Mouse (Mus musculus) kidney, adult 2 months (tissue): ENCODE results near the gene Rdh19. TPM values are rescaled to one million over a fixed set of nuclear protein-coding genes. Genes with fewer than 3 reads are reported as not detected.
"Not testable (repeated sequence)": the region's sequence is repeated elsewhere in the genome, so short reads cannot be mapped to it uniquely, and the experiment has no call there.

ENCODE experiments used
- DNase-seq: peaks from one replicate; pipeline ENCODE4 v3.0.0; 2021
- H3K27ac ChIP-seq: fragments of 200-500 bp; 2 replicates; pipeline ENCODE4 v1.5.1; 2012; ENCODE audit warnings: low read depth, low read length, control low read depth, inconsistent platforms; ENCODE audit not compliant: insufficient read depth
- H3K27me3 ChIP-seq: fragments of 200-500 bp; replicated peaks from 2 replicates; pipeline ENCODE4 v1.6.1; 2012; ENCODE audit warnings: mild to moderate bottlenecking, moderate library complexity, low read length, inconsistent platforms; ENCODE audit not compliant: control insufficient read depth, insufficient read depth
- H3K36me3 ChIP-seq: fragments of 200-500 bp; 2 replicates; pipeline ENCODE4 v1.6.1; 2012; ENCODE audit warnings: mild to moderate bottlenecking, moderate library complexity, low read length, inconsistent platforms; ENCODE audit not compliant: control insufficient read depth, insufficient read depth
- H3K4me1 ChIP-seq: fragments of 200-500 bp; 2 replicates; pipeline ENCODE4 v1.6.1; 2011; ENCODE audit warnings: low read length; ENCODE audit not compliant: control insufficient read depth, insufficient read depth
- H3K4me3 ChIP-seq: fragments of 200-500 bp; 2 replicates; pipeline ENCODE4 v1.5.1; 2011; ENCODE audit warnings: mild to moderate bottlenecking, low read depth, low read length, control low read depth; ENCODE audit not compliant: insufficient read depth
- CTCF ChIP-seq: fragments of 200-500 bp; conservative IDR thresholded peaks from 2 replicates; pipeline ENCODE4 v1.5.1; 2011; ENCODE audit warnings: low read depth, mild to moderate bottlenecking, control low read depth, low read length, moderate library complexity, mixed read lengths; ENCODE audit not compliant: insufficient read depth, insufficient read length
- POLR2A ChIP-seq: fragments of 200-500 bp; IDR thresholded peaks from one replicate; pipeline ENCODE4 v1.6.1; 2011; ENCODE audit warnings: low read depth, low read length, control low read depth
- WGBS: fragments of 180-500 bp; shearing (Covaris S2); methylation state at CpG from one replicate; pipeline ENCODE4 v1.1.7; 2018; 5-methylcytosine and 5-hydroxymethylcytosine counted together
- polyA plus RNA-seq: library from polyadenylated mRNA; depleted of rRNA; stranded (reverse); fragments of >200 nt; gene quantifications from 2 replicates; pipeline ENCODE4 v1.2.3, GENCODE M21; 2012

Rdh19 gene
- polyA plus RNA-seq, 1 experiment, result 1.6 TPM

DNA sequence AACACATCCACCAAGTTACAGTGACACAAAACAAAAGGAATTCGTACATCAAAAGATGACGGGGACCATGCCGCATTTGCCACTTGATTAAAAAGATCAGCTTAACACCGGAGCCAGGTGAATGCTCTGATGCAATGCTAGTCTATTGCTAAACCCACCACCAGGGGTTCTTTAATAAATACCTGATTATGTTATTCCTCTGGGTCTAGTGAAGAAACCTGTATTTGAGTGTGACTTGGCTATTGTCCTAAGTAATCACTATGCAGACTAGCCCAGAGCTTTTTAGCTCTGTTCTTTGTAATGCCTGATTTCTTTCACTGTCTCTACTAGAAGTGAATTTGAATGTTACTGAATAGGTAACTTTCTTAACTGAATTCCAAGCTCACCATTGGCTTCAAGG lies 31.3 kb downstream of the Rdh19 start:
- Histone ChIP-seq H3K27ac (no peak overlapping the region), H3K4me1 (peaks cover 20% of the 10 kb centered on the region), H3K36me3 (no peaks in the 10 kb centered on the region), H3K27me3 (no peaks in the 10 kb centered on the region), H3K4me3 (no peak overlapping the region)
- DNase-seq, result no peak
- no peak for TF ChIP-seq POLR2A
- TF ChIP-seq CTCF, result no peak
- WGBS, result 88% methylated on average over 4 of the region's 4 CpGs

DNA sequence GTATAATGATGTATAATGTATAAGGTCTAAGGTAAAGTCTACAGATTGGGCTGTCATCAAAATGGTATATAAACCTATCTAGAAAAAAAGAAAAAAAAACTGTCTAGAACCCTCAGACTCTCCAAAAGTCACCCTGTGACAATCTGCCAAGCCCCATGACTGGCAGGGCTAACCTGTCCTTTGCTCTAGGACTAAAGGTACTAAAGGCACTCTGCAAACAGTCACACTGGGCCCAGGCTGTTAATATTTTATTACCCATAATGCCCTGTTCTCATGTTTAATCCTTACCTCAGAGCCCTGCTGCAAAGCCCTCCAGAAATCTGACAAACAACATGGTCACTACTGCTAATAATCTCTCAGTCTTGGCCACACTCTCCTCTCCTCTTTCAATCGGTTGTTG lies 36.8 kb downstream of the Rdh19 start:
- no peaks in the 10 kb centered on the region for H3K27me3 ChIP-seq
- H3K27ac ChIP-seq, result peak overlapping the region; percentile 96
- 50% methylated on average over 1 of the region's 1 CpGs for WGBS
- TF ChIP-seq POLR2A (no peak), CTCF (no peak)
- DNase-seq, result peak; percentile 92
- no peak overlapping the region for H3K4me3 ChIP-seq
- H3K36me3 ChIP-seq, result no peaks in the 10 kb centered on the region
- 0 out of 2 replicates have a peak, but pooled peaks cover 11% of the 10 kb centered on the region for H3K4me1 ChIP-seq

DNA sequence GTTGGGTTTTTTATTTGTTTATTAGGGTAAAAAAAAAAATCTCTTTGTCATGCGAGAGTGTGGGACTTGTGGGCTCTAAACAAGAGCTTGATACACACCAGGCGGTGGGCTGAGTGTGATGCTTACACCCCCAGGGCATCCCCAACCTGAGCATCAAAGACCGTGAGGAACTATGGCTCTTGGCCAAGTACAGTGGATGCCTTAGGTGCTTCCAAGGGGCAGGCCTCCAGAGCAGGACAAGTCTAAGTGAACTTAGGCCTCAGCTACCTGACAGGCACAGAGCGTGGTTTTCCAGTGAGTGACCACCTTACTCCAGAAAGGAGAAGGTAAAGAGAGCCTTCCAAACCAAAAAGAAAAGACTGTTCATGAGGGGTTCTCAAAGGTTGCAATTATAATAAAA lies 37.2 kb downstream of the Rdh19 start:
- peak overlapping the region; percentile 96 for H3K27ac ChIP-seq
- no peak overlapping the region for H3K4me3 ChIP-seq
- H3K4me1 ChIP-seq, result 0 out of 2 replicates have a peak, but pooled peaks cover 11% of the 10 kb centered on the region
- WGBS, result 59% methylated on average over 4 of the region's 4 CpGs
- peak; percentile 81 for DNase-seq
- no peaks in the 10 kb centered on the region for H3K27me3 ChIP-seq
- no peaks in the 10 kb centered on the region for H3K36me3 ChIP-seq
- no peak for TF ChIP-seq POLR2A
- TF ChIP-seq CTCF, result no peak

DNA sequence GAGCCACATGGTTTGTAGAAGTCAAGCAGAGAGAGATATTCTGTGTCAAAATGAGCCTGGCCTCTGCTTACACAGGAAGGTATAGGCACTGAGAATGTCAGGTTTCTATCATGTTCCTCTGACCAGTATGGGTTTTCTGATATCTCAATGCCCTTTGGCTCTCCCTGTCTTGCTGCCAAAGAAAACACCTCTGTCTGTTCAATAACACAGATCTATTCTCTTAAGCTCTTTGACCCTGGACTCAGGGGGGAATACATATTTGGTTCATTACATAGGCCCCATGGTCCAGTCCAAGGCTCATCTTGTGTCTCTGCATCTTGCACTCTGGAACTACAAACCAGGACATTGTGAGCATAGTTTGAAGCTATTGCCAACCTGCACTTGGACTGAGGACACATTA lies 38.9 kb downstream of the Rdh19 start, which contains the start of gene Rdh7:
TSS of gene Rdh7 (minus strand) at position 213 of the 400 bp plus-strand sequence.
- DNase-seq, result no peak
- H3K4me1 ChIP-seq, result peaks cover 18% of the 10 kb centered on the region; the same call in 1 of the 2 replicates
- no peak for TF ChIP-seq CTCF
- TF ChIP-seq POLR2A, result no peak
- no peaks in the 10 kb centered on the region for H3K27me3 ChIP-seq
- no peaks in the 10 kb centered on the region for H3K36me3 ChIP-seq
- H3K4me3 ChIP-seq, result no peak within 1 kb of the TSS
- H3K27ac ChIP-seq, result peak within 1 kb of the TSS; percentile 96; the same call in 1 of the 2 replicates

DNA sequence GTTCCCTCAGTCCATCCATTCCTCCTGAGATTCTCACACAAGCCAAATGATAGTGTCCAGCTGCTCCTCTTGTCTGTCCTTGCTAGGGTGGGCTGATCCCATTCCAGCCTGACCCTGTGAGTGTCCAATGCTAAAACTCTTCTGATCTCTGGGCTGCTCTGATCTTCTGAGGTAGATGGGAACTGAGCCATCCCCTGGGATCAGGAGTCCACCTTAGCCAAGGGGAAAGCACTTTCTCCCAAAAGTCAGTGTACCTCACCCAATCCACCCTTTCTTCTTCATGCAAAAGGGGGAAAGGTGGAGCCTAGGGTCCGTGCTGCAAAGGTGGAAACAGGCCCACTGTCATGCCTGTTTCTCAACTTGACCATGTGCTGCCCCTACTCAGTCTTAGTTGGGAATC lies 41.8 kb downstream of the Rdh19 start:
- no peak overlapping the region for H3K27ac ChIP-seq
- H3K4me3 ChIP-seq, result no peak overlapping the region
- TF ChIP-seq POLR2A, result no peak
- TF ChIP-seq CTCF, result no peak
- no peaks in the 10 kb centered on the region for H3K27me3 ChIP-seq
- no peak for DNase-seq
- WGBS, result 88% methylated on average over 1 of the region's 1 CpGs
- H3K4me1 ChIP-seq, result peaks cover 18% of the 10 kb centered on the region; the same call in 1 of the 2 replicates
- H3K36me3 ChIP-seq, result no peaks in the 10 kb centered on the region

DNA sequence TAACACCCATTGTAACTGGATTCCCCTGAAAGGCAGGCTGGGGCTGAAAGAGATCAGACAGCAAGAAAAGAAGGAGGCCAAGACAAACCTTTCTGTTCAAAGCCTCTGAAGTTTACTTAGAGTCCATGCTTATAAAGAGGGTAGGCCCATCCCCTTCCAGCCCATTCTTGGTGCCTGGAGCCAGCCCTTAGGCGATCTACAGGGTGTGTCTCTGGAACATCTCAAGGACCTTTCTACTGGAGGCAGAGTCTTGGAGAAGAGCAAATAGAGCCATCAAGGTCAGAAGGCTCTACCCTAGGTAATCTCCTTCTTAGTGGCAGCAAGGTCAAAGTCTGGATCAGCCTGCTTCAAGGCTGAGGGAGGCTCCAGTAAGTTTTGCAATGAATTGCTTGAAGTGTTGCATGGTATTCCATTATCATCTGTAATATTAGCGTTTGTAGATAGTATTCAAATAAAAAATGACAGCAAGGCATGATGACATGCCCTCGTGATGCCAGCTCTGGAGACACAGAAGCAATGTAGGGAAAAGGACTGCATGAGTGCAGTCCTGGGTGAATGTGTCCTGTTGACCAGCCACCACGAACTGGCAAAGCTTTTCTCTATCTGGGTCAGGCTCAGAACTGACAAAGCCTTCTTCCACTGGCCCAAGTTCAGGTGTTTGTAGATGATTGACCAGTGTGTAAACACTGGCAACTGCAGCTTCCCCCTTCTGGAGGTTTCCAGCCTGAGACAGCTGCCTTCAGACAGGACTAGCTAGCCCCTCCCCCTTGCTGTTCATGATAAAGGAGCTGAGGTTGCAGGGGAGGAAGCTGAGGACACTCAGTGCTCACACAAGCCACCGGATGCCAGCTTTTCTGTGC lies 43.7 kb downstream of the Rdh19 start:
- H3K4me1 ChIP-seq, H3K36me3 ChIP-seq, H3K27me3 ChIP-seq, H3K4me3 ChIP-seq: not testable (repeated sequence)
- 30% methylated on average over 5 of the region's 5 CpGs for WGBS
- peak; percentile 94 for DNase-seq
- peak overlapping the region; percentile 26; the same call in 1 of the 2 replicates for H3K27ac ChIP-seq

DNA sequence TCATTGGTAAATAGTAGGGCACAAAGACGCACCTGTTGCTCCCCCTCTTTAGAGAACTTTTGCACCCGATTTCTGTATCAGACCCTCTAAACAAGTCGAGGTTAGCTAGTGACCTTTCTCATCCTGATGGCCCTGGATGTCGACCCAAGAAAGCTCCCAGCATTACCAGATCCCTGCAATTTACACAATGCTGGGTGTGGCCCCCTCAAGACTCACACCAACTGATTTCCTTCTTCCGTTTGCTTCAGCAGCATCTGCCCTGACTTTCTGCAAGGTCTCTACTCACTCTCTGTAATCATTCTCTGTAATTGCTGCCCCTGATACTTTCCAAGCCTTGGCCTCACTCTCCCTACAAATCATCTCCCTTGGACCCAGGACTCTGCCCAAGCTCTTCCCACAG lies 47.0 kb downstream of the Rdh19 start:
- H3K27ac ChIP-seq, result no peak overlapping the region
- no peaks in the 10 kb centered on the region for H3K27me3 ChIP-seq
- 72% methylated on average over 5 of the region's 5 CpGs for WGBS
- TF ChIP-seq CTCF (no peak), POLR2A (no peak)
- no peaks in the 10 kb centered on the region for H3K36me3 ChIP-seq
- no peak overlapping the region for H3K4me3 ChIP-seq
- H3K4me1 ChIP-seq, result peaks cover 8% of the 10 kb centered on the region; the same call in 1 of the 2 replicates
- DNase-seq, result no peak
